Mouse (Mus musculus): ENCODE data around the gene Krtap7-1. TPM values are rescaled to one million over a fixed set of nuclear protein-coding genes. Genes with fewer than 3 reads are reported as not detected.

Gene Krtap7-1
- polyA plus RNA-seq, 1 experiment from 2014 or later, result not detected

GRCm38 (mm10) chr16:89503571-89503970, 4.6 kb downstream of the Krtap7-1 start:
- Histone ChIP-seq H3K4me2 (no peak overlapping the region), H3K9me3 (no peaks in the 10 kb centered on the region), H3K4me1 (replicated peaks) (no peaks in the 10 kb centered on the region), H3K9ac (replicated peaks) (no peak overlapping the region), H3K4me3 (replicated peaks) (no peak overlapping the region), H3K27me3 (no peaks in the 10 kb centered on the region), H3K36me3 (no peaks in the 10 kb centered on the region), H3K27ac (no peak overlapping the region)
- WGBS, result 85% methylated on average over 2 of the region's 2 CpGs
- no peak for ATAC-seq (ENCODE audit: insufficient number of reproducible peaks, insufficient read depth, low FRiP score, low TSS enrichment, low read depth)

- no peaks in the 10 kb centered on the region for H3K4me1 ChIP-seq (replicated peaks)
- H3K36me3 ChIP-seq, result no peaks in the 10 kb centered on the region
- no peaks in the 10 kb centered on the region for H3K27me3 ChIP-seq
- WGBS, result 86% methylated on average over 5 of the region's 5 CpGs
- H3K9me3 ChIP-seq, result no peaks in the 10 kb centered on the region
- no peak for ATAC-seq (ENCODE audit: insufficient number of reproducible peaks, insufficient read depth, low FRiP score, low TSS enrichment, low read depth)
- no peak overlapping the region for H3K4me2 ChIP-seq
- no peak overlapping the region for H3K9ac ChIP-seq (replicated peaks)
- no peak overlapping the region for H3K27ac ChIP-seq
- no peak overlapping the region for H3K4me3 ChIP-seq (replicated peaks)
These were observed 6.3 kb downstream of the Krtap7-1 start for GRCm38 (mm10) chr16:89501870-89502269.

GRCm38 (mm10) chr16:89497002-89497401, 11.1 kb downstream of the Krtap7-1 start:
- H3K4me1 ChIP-seq (replicated peaks), result no peaks in the 10 kb centered on the region
- ATAC-seq (ENCODE audit: insufficient number of reproducible peaks, insufficient read depth, low FRiP score, low TSS enrichment, low read depth), result no peak
- 87% methylated on average over 5 of the region's 5 CpGs for WGBS

GRCm38 (mm10) chr16:89495394-89496153, 12.5 kb downstream of the Krtap7-1 start:
- Histone ChIP-seq H3K4me3 (replicated peaks) (no peak overlapping the region), H3K36me3 (no peaks in the 10 kb centered on the region), H3K27ac (no peak overlapping the region), H3K27me3 (no peaks in the 10 kb centered on the region), H3K9me3 (no peaks in the 10 kb centered on the region), H3K4me2 (no peak overlapping the region), H3K9ac (replicated peaks) (no peak overlapping the region), H3K4me1 (replicated peaks) (no peaks in the 10 kb centered on the region)
- WGBS, result 88% methylated on average over 7 of the region's 7 CpGs
- ATAC-seq (ENCODE audit: insufficient number of reproducible peaks, insufficient read depth, low FRiP score, low TSS enrichment, low read depth), result peak; percentile 37; the same call in 1 of the 2 replicates

More at GRCm38 (mm10) chr16:89497002-89497401, 11.1 kb downstream of the Krtap7-1 start:
- Histone ChIP-seq H3K9ac (replicated peaks) (no peak overlapping the region), H3K27me3 (no peaks in the 10 kb centered on the region), H3K4me2 (no peak overlapping the region), H3K27ac (no peak overlapping the region), H3K36me3 (no peaks in the 10 kb centered on the region), H3K4me3 (replicated peaks) (no peak overlapping the region), H3K9me3 (no peaks in the 10 kb centered on the region)

- no peak within 1 kb of the TSS for H3K4me3 ChIP-seq (replicated peaks)
- 83% methylated on average over 7 of the region's 7 CpGs for WGBS
- H3K4me2 ChIP-seq, result no peak within 1 kb of the TSS
- H3K27me3 ChIP-seq, result no peaks in the 10 kb centered on the region
- H3K4me1 ChIP-seq (replicated peaks), result no peaks in the 10 kb centered on the region
- H3K9ac ChIP-seq (replicated peaks), result no peak within 1 kb of the TSS
- H3K9me3 ChIP-seq, result 0 out of 2 replicates have a peak, but pooled peaks cover 3% of the 10 kb centered on the region
- ATAC-seq (ENCODE audit: insufficient number of reproducible peaks, insufficient read depth, low FRiP score, low TSS enrichment, low read depth), result no peak
- no peak within 1 kb of the TSS for H3K27ac ChIP-seq
- H3K36me3 ChIP-seq, result no peaks in the 10 kb centered on the region
These were observed 20.3 kb downstream of the Krtap7-1 start, which contains the start of gene Krtap8-1 for GRCm38 (mm10) chr16:89487852-89488251. Gene Krtap8-1, minus strand, starts transcription at chr16:89487952.

GRCm38 (mm10) chr16:89477679-89478314, 30.3 kb downstream of the Krtap7-1 start:
- H3K9me3 ChIP-seq, result no peaks in the 10 kb centered on the region
- WGBS, result 79% methylated on average over 12 of the region's 12 CpGs
- H3K27ac ChIP-seq, result no peak overlapping the region
- H3K27me3 ChIP-seq, result no peaks in the 10 kb centered on the region
- no peaks in the 10 kb centered on the region for H3K36me3 ChIP-seq
- H3K4me2 ChIP-seq, result no peak overlapping the region
- H3K9ac ChIP-seq (replicated peaks), result no peak overlapping the region
- ATAC-seq (ENCODE audit: insufficient number of reproducible peaks, insufficient read depth, low FRiP score, low TSS enrichment, low read depth), result peak; percentile 69
- H3K4me3 ChIP-seq (replicated peaks), result no peak overlapping the region
- H3K4me1 ChIP-seq (replicated peaks), result 0 out of 2 replicates have a peak, but pooled peaks cover 2% of the 10 kb centered on the region

- no peak for ATAC-seq (ENCODE audit: insufficient number of reproducible peaks, insufficient read depth, low FRiP score, low TSS enrichment, low read depth)
- Histone ChIP-seq H3K4me3 (replicated peaks) (no peak overlapping the region), H3K9me3 (no peaks in the 10 kb centered on the region), H3K4me2 (no peak overlapping the region), H3K36me3 (no peaks in the 10 kb centered on the region), H3K27me3 (no peaks in the 10 kb centered on the region), H3K27ac (no peak overlapping the region), H3K9ac (replicated peaks) (no peak overlapping the region), H3K4me1 (replicated peaks) (no peaks in the 10 kb centered on the region)
- 87% methylated on average over 5 of the region's 5 CpGs for WGBS
These were observed 46.9 kb downstream of the Krtap7-1 start for GRCm38 (mm10) chr16:89461189-89461588.

Other genes with a start within 250 kb of the Krtap7-1 start
- gene Krtap21-1, start 104.5 kb downstream of the Krtap7-1 start, polyA plus RNA-seq (2016; fragmentation: Nextera tagmentation; extraction: Ambion mirVana), result not detected in 2 replicates
- gene Krtap6-2, start 88.2 kb downstream of the Krtap7-1 start, polyA plus RNA-seq (2016; fragmentation: Nextera tagmentation; extraction: Ambion mirVana), result not detected in 2 replicates
- gene Krtap8-1, start 20.4 kb downstream of the Krtap7-1 start, polyA plus RNA-seq (2016; fragmentation: Nextera tagmentation; extraction: Ambion mirVana), result not detected in 2 replicates
- not detected in 2 replicates for gene Krtap11-1, start 62.9 kb upstream of the Krtap7-1 start, polyA plus RNA-seq (2016; fragmentation: Nextera tagmentation; extraction: Ambion mirVana)

All from limb, embryonic 12.5 days (tissue).